Mouse (Mus musculus): ENCODE results near the gene Ssxb6.
"Not testable (repeated sequence)": the region's sequence is repeated elsewhere in the genome, so short reads cannot be mapped to it uniquely, and the experiment has no call there.

Ssxb6 gene

DNA sequence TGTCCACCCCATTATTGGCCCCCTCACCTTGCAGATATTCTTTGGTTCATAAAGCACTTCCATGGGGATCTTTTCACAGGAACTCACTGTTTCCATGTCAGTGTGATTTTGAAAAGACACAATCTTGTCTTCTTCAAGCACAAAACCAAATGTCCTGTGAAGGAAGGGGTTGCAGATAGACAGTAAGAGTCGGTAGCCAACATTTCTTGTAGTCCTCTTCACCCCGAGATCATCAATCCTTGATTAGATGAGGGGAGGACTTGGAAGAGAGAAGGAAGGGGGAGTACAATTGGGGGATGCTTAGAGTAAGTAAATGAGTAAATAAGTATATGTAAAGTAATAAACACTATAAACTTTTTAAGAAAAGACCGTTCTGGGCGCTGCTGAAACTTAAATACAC lies at the start of gene Ssxb6:
Gene Ssxb6 (minus strand): TSS at position 101 of the 400 bp plus-strand sequence.
- not testable (repeated sequence) for DNase-seq

DNA sequence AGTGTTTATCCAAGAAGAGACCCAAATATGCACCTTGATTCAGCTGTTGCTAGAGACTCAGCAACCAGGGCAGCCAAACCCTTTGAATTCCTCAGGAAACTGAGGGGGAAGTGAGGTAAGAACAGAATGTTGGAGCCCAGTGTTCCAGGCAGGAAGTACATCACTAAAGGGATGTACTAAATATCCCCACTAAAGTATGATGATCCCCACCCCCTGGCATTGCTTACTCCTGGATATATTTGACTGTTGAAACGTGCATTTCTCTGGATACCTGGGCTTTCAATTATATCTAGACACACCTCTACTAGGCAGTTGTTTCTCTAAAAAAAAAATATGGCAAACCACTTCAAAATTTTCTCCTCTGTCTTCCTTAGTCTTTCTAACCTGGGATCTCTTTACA lies 43.7 kb upstream of the Ssxb6 start, which contains the start of gene Ssxb3:
Gene Ssxb3 (minus strand): TSS at position 101 of the 400 bp plus-strand sequence.
- not testable (repeated sequence) for DNase-seq

DNA sequence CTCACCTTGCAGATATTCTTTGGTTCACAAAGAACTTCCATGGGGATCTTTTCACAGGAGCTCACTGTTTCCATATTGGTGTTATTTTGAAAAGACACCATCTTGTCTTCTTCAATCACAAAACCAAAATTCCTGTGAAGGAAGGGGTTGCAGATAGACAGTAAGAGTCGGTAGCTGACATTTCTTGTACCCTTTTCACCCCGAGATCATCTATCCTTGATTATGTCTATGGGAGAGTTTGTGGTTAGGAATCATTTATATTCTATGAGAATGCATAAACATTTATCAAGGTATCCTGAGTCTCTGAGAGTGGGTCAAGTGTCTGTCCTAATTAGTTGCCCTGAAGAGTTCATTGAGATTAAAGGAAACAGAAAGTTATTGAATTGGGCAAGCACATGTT lies 23.2 kb downstream of the Ssxb6 start, which contains the start of gene Gm14459:
Gene Gm14459 (minus strand): TSS at position 101 of the 400 bp plus-strand sequence.
- DNase-seq = no peak
